Mouse (Mus musculus) gonadal fat pad, adult 2 months (tissue): ENCODE results near the gene Colgalt1. TPM values are rescaled to one million over a fixed set of nuclear protein-coding genes. Genes with fewer than 3 reads are reported as not detected.

Experiments used
- DNase-seq: peaks from one replicate; pipeline ENCODE4 v3.0.0-alpha.2; 2012; ENCODE audit warnings: low read depth
- polyA plus RNA-seq: library from polyadenylated mRNA; depleted of rRNA; stranded (reverse); fragments of >200 nt; gene quantifications from 2 replicates; pipeline ENCODE4 v1.2.3, GENCODE M21; 2012; rRNA removed

Gene Colgalt1
- 140 and 155 TPM in 2 replicates for polyA plus RNA-seq

GRCm38 (mm10) chr8:71610822-71611651 lies at the start of gene Colgalt1:
Colgalt1 (plus strand) TSS chr8:71610998.
- peak; percentile 87 for DNase-seq

DNA sequence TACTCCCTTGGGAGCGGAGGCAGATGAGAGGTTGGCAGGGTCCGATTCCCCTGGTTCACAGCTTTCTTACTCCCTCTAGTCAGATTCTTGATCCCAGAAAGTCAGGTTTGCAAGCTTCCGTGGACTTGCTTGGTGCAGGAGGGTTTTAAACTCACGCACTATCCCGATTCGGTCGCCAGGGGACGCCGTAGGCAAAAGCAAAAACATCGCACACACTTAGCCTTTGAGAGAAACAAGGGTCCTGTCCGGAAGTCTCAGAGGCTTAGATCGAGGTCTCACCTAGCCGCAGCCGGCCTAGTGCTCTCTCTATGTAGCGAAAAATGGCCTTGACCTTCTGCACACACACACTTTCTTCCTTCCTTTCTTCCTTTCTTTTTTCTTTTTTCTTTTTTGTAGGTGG lies 49.4 kb upstream of the Colgalt1 start:
- no peak for DNase-seq

- DNase-seq: no peak
These were observed 48.0 kb upstream of the Colgalt1 start for GRCm38 (mm10) chr8:71562751-71563150.

- no peak for DNase-seq
These were observed 46.8 kb upstream of the Colgalt1 start for GRCm38 (mm10) chr8:71563992-71564391.

GRCm38 (mm10) chr8:71566501-71566900 lies 44.3 kb upstream of the Colgalt1 start, which contains the start of gene Nxnl1:
Nxnl1 (minus strand) TSS chr8:71566601.
- no peak for DNase-seq

- no peak for DNase-seq
These were observed 43.2 kb upstream of the Colgalt1 start for GRCm38 (mm10) chr8:71567587-71567986.

GRCm38 (mm10) chr8:71568387-71568937 lies 42.3 kb upstream of the Colgalt1 start, which contains the start of gene Slc27a1:
Slc27a1 (plus strand) TSS chr8:71568882.
- no peak for DNase-seq

GRCm38 (mm10) chr8:71568941-71569340 lies 41.9 kb upstream of the Colgalt1 start:
- DNase-seq: no peak

GRCm38 (mm10) chr8:71569366-71570290 lies 41.2 kb upstream of the Colgalt1 start:
- peak; percentile 92 for DNase-seq

DNA sequence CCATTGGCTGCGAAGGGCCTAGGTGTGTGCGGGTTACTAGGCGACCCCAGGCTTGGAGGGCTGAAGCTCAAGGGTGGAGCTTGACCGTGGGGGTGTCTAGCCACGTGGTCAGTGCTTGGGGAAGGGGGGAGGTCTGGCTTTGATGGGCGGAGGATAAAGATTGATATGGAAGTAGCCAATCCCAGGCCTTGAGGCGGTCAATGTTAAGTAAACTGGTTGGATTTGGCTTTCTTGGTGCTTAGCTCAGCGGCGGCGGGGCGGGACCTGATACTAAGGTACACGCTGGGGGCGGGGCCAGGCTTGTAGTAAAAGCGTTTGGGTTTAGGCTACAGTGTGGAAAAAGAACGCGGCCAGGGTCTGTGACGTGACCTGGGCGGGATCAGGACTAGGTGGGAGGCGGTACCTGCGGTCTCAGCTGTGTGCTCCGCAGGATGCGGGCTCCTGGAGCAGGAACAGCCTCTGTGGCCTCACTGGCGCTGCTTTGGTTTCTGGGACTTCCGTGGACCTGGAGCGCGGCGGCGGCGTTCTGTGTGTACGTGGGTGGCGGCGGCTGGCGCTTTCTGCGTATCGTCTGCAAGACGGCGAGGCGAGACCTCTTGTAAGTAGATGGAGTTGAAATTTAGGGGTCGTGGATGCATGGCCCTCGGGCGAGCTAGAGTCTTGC lies 40.4 kb upstream of the Colgalt1 start:
- DNase-seq: peak; percentile 82

GRCm38 (mm10) chr8:71572077-71572476 lies 38.7 kb upstream of the Colgalt1 start:
- no peak for DNase-seq

DNA sequence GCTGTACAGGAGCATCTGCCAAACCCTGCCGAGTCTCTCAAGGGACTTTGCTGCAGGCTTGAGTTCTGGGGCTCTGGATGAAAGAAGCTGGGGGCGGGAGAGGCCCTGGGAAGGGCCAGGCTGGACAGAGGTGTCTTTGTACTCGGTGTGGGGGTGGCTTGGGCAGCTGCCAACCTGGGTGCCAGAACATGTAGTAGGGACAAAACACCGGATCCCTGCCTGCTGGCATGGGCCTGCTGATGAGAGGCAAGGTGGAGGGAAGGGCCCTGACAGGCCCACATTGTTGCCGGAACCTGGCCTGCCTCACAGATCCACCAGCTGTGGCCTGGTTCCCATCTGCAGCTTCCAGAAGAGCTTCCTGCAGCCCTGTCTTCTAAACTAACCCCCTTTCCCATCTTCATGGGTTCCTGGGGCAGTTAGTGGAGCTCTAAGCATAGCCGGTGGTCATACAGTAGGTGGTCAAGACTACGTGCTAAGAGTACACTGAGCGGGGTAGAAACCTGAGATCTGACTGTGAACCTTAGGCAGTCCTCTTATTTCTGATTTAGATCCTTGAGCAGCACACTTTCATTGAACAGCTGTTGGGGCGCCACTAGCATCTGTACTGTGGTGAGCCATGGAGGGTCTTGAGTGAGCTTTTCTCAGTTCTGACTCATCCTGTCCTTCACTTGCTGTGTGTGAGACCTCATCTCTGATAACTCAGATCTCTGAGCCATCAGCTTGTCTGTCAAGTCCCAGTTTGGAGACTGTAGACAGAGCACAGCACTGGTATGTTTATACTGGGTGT lies 37.8 kb upstream of the Colgalt1 start:
- DNase-seq: peak; percentile 75

DNA sequence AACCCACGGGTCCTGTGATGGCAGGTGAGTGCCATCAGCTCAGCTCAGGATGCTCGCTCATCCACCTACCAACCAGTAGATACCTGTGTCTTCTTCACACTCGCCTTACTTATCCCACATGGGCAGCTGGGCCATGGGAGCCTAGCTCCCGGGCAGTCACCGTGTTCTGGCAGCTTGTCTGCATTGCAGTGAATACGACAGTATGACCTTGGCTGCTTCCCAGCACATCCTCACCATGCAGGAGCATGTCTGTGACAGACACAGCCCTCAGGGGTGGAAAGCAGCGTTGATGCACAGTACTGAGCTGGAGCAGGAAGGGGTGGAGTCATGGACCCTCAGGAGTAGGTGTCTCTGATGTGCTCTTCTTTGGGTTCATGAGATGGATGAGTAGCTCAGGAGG lies 36.4 kb upstream of the Colgalt1 start:
- no peak for DNase-seq

DNA sequence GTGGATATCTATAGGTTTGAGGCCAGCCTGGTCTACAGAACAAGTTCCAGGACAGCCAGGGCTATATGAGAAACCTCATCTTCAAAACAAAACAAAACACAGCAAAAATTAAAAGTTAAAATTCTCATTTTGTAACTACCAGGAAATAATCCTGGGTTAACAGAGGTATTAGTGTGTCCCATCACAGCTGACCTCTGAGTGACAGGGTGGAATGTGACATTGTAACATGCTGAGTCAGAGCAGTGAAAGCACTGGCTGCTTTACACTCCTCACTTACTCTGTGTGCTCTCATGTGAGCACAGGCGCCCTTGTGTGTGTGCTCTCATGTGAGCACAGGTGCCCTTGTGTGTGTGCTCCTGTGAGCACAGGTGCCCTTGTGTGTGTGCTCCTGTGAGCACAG lies 35.8 kb upstream of the Colgalt1 start:
- no peak for DNase-seq

DNA sequence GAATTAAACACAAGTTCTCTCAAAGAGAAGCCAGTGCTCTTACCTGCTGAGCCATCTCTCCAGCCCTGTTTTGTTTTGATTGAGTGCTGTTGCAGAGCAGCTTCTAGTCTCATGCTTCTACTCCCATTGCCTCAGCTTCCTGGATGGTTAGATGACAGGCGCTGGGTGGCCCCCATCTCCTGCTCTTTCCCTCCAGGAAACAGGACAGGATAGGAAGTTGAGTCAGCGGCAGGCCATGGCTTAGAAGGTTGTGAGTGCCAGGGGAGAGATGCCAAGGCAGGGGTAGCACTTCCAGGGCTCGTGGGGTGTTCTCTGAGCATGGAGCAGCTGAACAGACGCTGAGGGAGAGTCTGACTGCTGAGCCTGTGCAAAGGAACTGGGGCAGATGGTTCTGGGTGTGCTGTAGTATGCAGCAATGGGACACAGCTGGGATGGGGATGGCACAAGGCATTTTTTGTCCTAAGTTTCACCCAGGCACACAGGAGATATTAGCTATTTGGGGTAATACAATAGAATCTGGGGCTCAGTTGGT lies 32.9 kb upstream of the Colgalt1 start:
- no peak for DNase-seq

DNA sequence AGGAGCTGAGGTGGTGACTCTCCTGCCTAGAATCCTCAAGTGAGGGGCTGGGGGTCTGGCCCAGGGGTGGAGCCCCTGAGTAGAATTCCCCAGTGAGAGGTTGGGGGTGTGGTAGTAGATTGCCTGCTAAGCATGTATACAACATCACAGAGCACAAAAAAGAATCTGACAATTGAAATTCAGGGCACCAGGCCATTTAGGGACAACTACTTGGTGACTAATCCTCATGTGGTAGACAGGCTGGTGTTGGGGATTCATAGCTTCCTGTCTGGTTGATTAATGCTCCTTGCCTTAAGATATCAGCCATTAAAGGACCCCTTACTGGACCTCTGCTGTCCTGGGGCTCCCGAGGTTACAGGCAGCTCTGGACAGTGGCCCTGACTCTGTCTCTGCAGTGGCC lies 31.8 kb upstream of the Colgalt1 start:
- DNase-seq: no peak

GRCm38 (mm10) chr8:71579476-71579875 lies 31.3 kb upstream of the Colgalt1 start:
- no peak for DNase-seq

- no peak for DNase-seq
These were observed 30.6 kb upstream of the Colgalt1 start for GRCm38 (mm10) chr8:71580201-71580600.

- DNase-seq: no peak
These were observed 23.9 kb upstream of the Colgalt1 start for GRCm38 (mm10) chr8:71586891-71587290.

- no peak for DNase-seq
These were observed 22.0 kb upstream of the Colgalt1 start for GRCm38 (mm10) chr8:71588762-71589161.
